Mouse (Mus musculus): ENCODE measurements around the gene Twnk. TPM values are rescaled to one million over a fixed set of nuclear protein-coding genes. Genes with fewer than 3 reads are reported as not detected.

Twnk gene
- polyA plus RNA-seq, 1 experiment from 2014 or later, result 9.4 TPM

DNA sequence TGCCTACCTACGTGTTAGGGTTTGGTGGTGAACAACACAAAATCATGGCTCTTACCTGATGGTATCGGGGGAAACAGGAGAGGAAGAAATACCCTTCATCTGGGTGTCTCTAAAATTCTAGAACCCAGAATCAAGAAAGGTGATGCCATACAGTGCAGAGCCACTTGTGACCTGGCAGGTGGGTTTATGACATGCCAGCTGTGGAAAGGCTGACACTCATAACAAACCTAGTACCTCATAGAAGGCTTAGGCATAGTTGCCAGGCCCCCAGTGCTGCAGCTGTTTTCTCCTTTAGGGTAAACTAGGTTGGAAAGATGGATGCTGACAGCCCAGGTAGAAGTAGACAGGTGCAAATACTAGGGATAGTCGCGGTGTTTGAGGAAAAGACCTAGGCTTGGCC lies 21.0 kb upstream of the Twnk start:
- peaks cover 6% of the 10 kb centered on the region; the same call in 1 of the 2 replicates for H3K4me1 ChIP-seq (replicated peaks; ENCODE audit: control insufficient read depth, insufficient read depth, low read length)
- 94% methylated on average over 4 of the region's 4 CpGs for WGBS
- no peaks in the 10 kb centered on the region for H3K27me3 ChIP-seq (ENCODE audit: control insufficient read depth, insufficient read depth, low read length)
- H3K27ac ChIP-seq, result no peak overlapping the region
- ATAC-seq (ENCODE audit: low FRiP score) (no peak), DNase-seq (ENCODE audit: low spot score) (no peak)
- H3K36me3 ChIP-seq (replicated peaks; ENCODE audit: control insufficient read depth, insufficient read depth), result peaks cover 31% of the 10 kb centered on the region
- H3K9me3 ChIP-seq (ENCODE audit: control insufficient read depth, low read length), result no peaks in the 10 kb centered on the region
- H3K4me2 ChIP-seq (replicated peaks), result no peak overlapping the region
- H3K9ac ChIP-seq, result no peak overlapping the region
- no peak overlapping the region for H3K4me3 ChIP-seq (replicated peaks; ENCODE audit: low read length)

DNA sequence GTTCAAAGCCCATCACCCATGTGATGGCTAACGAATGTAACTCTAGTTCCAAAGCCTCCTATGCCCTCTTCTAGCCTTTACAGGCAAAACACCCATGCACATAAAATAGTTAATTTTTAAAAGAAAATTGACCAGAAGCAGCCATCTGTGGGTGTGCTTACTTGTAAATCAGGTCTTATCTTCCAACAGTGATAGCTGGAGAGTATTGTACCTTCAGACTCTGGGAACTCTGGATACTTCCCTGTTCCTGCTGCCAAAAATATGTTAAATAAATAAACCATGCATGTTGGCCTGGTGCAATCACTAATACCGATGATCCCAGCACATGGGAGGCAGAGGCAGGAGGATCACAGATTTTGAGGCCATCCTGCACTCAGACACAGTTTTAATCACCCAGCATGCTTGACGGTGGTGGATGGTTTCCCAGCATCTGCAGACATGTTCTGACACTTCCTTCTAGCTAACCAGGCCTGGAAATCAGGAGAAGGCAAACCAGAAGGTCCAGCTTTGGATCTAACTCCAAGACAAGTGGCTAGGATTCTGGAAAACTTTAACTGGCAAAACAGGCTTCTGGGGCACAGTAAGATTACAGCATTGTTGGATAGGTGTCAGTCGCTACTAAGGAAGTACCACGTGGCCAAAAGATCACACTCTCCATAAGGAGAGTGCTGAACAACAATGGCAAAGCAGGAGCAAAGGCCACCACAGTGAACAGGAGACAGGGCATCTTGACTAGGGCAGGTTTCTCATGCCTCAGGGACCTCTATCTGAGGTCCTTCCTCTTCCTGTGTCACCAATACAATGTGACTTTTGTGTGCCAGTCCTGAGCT lies 20.1 kb upstream of the Twnk start:
- no peaks in the 10 kb centered on the region for H3K9me3 ChIP-seq (ENCODE audit: control insufficient read depth, low read length)
- ATAC-seq (ENCODE audit: low FRiP score), result no peak
- H3K4me1 ChIP-seq (replicated peaks; ENCODE audit: control insufficient read depth, insufficient read depth, low read length), result peaks cover 14% of the 10 kb centered on the region
- H3K4me3 ChIP-seq (replicated peaks; ENCODE audit: low read length), result no peak overlapping the region
- H3K27ac ChIP-seq, result no peak overlapping the region
- DNase-seq (ENCODE audit: low spot score), result no peak
- H3K27me3 ChIP-seq (ENCODE audit: control insufficient read depth, insufficient read depth, low read length), result no peaks in the 10 kb centered on the region
- H3K36me3 ChIP-seq (replicated peaks; ENCODE audit: control insufficient read depth, insufficient read depth), result peaks cover 22% of the 10 kb centered on the region
- no peak overlapping the region for H3K4me2 ChIP-seq (replicated peaks)
- H3K9ac ChIP-seq, result no peak overlapping the region
- WGBS, result 69% methylated on average over 5 of the region's 5 CpGs

DNA sequence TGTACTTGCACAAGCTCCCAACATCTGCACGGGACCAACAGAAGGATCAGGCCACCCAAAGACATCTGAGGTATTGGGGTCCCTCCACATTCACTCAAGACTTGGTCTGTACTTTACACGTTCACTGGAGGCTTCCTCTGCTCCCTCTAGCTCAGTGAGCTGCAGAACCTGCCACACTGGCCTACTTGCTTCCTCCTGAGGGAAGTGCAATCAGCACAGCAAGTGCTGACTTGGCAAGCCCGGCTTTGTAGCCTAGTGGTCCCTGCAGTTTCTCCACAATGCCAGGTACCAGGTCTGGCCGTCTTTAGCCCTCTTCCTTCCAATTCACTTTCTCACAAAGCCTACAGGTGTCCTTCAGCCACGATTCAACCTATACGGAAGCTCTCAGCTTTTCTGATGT lies 18.5 kb upstream of the Twnk start:
- Histone ChIP-seq H3K27me3 (ENCODE audit: control insufficient read depth, insufficient read depth, low read length) (no peaks in the 10 kb centered on the region), H3K27ac (no peak overlapping the region), H3K4me1 (replicated peaks; ENCODE audit: control insufficient read depth, insufficient read depth, low read length) (peaks cover 29% of the 10 kb centered on the region), H3K36me3 (replicated peaks; ENCODE audit: control insufficient read depth, insufficient read depth) (peaks cover 9% of the 10 kb centered on the region), H3K9ac (no peak overlapping the region), H3K4me3 (replicated peaks; ENCODE audit: low read length) (no peak overlapping the region), H3K4me2 (replicated peaks) (no peak overlapping the region), H3K9me3 (ENCODE audit: control insufficient read depth, low read length) (no peaks in the 10 kb centered on the region)
- DNase-seq (ENCODE audit: low spot score), result no peak
- WGBS, result 68% methylated on average over 6 of the region's 6 CpGs
- no peak for ATAC-seq (ENCODE audit: low FRiP score)

DNA sequence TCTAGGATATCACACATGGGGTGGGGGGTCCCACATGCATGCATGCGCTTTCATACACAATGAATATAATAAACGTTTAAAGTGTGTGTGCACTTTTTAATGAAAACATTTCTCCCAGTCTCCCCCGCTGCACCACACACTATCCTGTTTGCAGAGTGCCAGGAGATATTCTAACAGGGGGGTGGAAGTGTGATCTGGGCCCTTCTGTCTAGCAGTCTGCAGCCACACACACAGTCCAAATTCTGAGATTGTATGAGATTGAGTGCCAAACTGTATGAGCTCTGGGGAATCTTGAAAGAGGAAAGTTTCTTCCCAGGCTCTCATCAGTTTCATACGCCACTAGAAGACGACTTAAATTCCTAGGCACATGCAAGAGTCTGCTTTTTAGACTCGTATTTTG lies 17.6 kb upstream of the Twnk start:
- Histone ChIP-seq H3K4me2 (replicated peaks) (0 out of 2 replicates have a peak overlapping the region, but pooled peaks have one; percentile 80), H3K9ac (no peak overlapping the region; the same call in 1 of the 2 replicates), H3K27me3 (ENCODE audit: control insufficient read depth, insufficient read depth, low read length) (no peaks in the 10 kb centered on the region), H3K36me3 (replicated peaks; ENCODE audit: control insufficient read depth, insufficient read depth) (peaks cover 12% of the 10 kb centered on the region; the same call in 1 of the 2 replicates), H3K9me3 (ENCODE audit: control insufficient read depth, low read length) (no peaks in the 10 kb centered on the region), H3K27ac (peak overlapping the region; percentile 72; the same call in 1 of the 2 replicates), H3K4me3 (replicated peaks; ENCODE audit: low read length) (no peak overlapping the region), H3K4me1 (replicated peaks; ENCODE audit: control insufficient read depth, insufficient read depth, low read length) (peaks cover 29% of the 10 kb centered on the region)
- no peak for DNase-seq (ENCODE audit: low spot score)
- ATAC-seq (ENCODE audit: low FRiP score), result no peak
- WGBS, result 65% methylated on average over 6 of the region's 6 CpGs

DNA sequence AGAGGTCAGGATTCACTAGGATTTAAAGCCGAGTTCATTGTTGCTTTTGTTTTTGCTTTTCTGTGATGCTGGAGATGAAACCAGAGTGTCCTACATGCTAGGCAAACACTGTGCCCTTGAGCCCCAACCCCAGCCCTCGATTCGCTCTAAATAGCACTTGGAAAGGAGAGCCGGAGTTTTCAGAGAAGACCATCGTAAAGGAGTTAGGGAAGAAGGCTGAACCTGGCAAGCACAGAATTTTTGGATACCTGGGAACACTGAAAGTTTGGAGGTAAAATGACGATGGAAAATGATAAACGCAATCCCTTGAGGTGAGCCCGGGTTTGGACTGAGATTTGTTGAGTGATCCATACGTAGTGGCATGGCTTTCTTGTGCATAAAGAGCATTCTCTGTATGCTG lies 17.1 kb upstream of the Twnk start:
- H3K36me3 ChIP-seq (replicated peaks; ENCODE audit: control insufficient read depth, insufficient read depth), result peaks cover 15% of the 10 kb centered on the region
- peak overlapping the region; percentile 72 for H3K27ac ChIP-seq
- peak overlapping the region; percentile 87 for H3K9ac ChIP-seq
- 28% methylated on average over 9 of the region's 9 CpGs for WGBS
- peaks cover 29% of the 10 kb centered on the region for H3K4me1 ChIP-seq (replicated peaks; ENCODE audit: control insufficient read depth, insufficient read depth, low read length)
- H3K27me3 ChIP-seq (ENCODE audit: control insufficient read depth, insufficient read depth, low read length), result no peaks in the 10 kb centered on the region
- ATAC-seq (ENCODE audit: low FRiP score) (no peak), DNase-seq (ENCODE audit: low spot score) (no peak)
- no peaks in the 10 kb centered on the region for H3K9me3 ChIP-seq (ENCODE audit: control insufficient read depth, low read length)
- peak overlapping the region; percentile 77 for H3K4me3 ChIP-seq (replicated peaks; ENCODE audit: low read length)
- H3K4me2 ChIP-seq (replicated peaks), result peak overlapping the region; percentile 80

DNA sequence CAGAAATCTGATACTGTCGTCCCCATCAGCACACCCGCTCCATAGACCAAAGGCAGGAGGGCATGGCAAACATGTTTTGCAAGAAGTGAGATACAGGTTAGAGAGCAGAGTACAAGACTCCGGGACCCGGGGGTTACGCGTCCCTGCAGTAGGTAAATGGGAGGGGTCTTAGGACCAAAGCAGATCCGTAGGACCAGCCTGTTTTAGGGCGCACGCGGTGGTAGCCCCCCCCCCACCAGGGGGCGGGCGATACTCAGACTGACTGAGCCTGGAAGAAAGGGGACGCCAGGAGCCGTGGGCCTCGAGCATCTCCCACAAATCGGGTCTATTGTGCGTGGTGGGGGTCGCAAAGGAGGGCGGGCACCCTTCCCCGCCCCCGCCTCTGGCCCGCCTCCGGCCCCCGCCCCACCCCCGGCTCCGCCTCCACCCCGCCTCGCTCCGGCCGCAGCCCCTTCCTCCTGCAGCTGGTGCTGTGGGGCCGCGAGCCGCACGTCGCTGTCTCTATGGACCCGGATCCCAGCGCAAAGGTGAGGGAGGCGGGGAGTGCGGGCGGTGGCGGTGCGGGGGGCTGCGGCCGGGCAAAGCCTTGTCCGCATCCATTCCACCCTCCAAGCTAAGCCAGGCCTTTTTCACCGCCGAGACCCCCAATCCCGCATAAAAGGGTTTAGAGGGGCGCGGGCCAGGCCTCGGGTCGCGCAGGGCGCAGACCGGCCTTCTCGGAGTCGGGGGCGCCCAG lies 16.5 kb upstream of the Twnk start, which contains the start of gene Sema4g:
Gene Sema4g, plus strand, starts transcription at position 271 of the 736 bp plus-strand sequence.
- peak within 1 kb of the TSS; percentile 80 for H3K4me2 ChIP-seq (replicated peaks)
- no peaks in the 10 kb centered on the region for H3K9me3 ChIP-seq (ENCODE audit: control insufficient read depth, low read length)
- ATAC-seq (ENCODE audit: low FRiP score), result peak; percentile 85
- WGBS, result under 1% methylated on average over 44 of the region's 58 CpGs
- H3K27me3 ChIP-seq (ENCODE audit: control insufficient read depth, insufficient read depth, low read length), result no peaks in the 10 kb centered on the region
- H3K4me1 ChIP-seq (replicated peaks; ENCODE audit: control insufficient read depth, insufficient read depth, low read length), result peaks cover 29% of the 10 kb centered on the region
- peak; percentile 73 for DNase-seq (ENCODE audit: low spot score)
- peak within 1 kb of the TSS; percentile 77 for H3K4me3 ChIP-seq (replicated peaks; ENCODE audit: low read length)
- H3K9ac ChIP-seq, result peak within 1 kb of the TSS; percentile 87
- peaks cover 21% of the 10 kb centered on the region for H3K36me3 ChIP-seq (replicated peaks; ENCODE audit: control insufficient read depth, insufficient read depth)
- peak within 1 kb of the TSS; percentile 72 for H3K27ac ChIP-seq

DNA sequence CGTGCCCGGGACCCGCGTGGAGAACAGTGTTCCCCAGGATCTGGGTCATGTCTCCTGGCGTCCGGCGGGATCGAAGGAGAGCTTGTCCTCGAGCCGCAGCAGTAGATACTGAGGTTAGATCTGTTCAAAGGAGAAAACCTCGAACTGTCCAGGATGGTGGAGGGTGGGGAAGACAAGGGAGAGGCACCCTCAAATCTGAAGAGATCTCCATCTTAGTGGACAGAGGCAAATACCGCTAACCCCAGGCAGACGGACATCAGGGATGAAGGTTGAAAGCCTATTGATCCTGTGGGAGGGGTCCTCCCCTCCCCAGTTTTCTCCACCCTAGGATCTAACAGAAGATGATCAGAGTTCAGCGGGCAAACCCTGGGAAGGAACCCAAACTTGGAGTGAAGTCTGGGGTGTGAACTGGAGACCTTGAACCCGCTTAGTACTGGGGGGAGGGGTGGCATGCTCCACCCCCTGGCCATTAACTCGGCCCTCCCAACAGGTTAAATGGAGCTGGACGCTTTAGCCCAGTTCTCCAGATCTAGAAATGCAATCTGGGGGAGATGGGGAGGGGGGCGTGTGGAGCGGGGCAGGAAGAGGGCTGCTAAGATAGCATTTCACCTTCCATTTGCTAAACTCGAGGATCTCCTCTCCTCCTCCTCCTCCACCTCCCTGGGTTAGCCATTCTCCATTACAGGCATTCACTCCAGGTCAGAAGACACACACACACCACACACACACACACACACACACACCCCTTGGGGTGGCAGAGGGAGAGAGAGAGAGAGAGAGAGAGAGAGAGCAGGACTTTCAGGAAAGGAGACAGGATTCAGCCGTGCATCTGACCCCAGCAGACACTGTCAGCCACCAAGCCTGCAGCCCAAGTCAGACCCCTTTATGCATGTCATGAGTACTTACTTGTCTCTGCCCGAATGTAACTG lies 15.6 kb upstream of the Twnk start:
- H3K27me3 ChIP-seq (ENCODE audit: control insufficient read depth, insufficient read depth, low read length), result no peaks in the 10 kb centered on the region
- DNase-seq (ENCODE audit: low spot score) (no peak), ATAC-seq (ENCODE audit: low FRiP score) (peak; percentile 22)
- peak overlapping the region; percentile 87 for H3K9ac ChIP-seq
- peak overlapping the region; percentile 80 for H3K4me2 ChIP-seq (replicated peaks)
- H3K9me3 ChIP-seq (ENCODE audit: control insufficient read depth, low read length), result no peaks in the 10 kb centered on the region
- WGBS, result 3% methylated on average over 22 of the region's 22 CpGs
- peak overlapping the region; percentile 77 for H3K4me3 ChIP-seq (replicated peaks; ENCODE audit: low read length)
- peak overlapping the region; percentile 72 for H3K27ac ChIP-seq
- peaks cover 29% of the 10 kb centered on the region for H3K36me3 ChIP-seq (replicated peaks; ENCODE audit: control insufficient read depth, insufficient read depth)
- peaks cover 29% of the 10 kb centered on the region for H3K4me1 ChIP-seq (replicated peaks; ENCODE audit: control insufficient read depth, insufficient read depth, low read length)

DNA sequence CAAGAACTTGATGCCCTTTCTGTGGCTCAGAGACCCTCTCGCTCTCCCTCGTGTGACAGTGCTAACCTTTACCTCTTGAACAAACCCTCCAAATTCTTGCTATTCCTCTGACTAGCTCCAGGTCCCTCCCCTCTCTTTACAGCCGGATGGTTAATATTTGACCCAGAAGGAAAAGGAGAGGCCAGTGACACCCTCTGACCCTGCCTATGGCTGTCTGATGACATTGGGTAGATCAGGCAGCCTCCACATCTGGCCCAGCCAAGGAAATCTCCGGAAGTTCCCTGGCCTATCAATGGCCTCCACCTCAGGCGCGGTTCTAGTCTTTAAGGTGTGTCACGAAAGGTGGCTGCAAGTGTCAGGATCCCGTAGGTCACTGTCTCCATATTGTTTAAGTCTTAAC lies 14.4 kb upstream of the Twnk start:
- Histone ChIP-seq H3K27ac (no peak overlapping the region), H3K36me3 (replicated peaks; ENCODE audit: control insufficient read depth, insufficient read depth) (peaks cover 35% of the 10 kb centered on the region), H3K4me2 (replicated peaks) (peak overlapping the region; percentile 80), H3K9ac (peak overlapping the region; percentile 87), H3K27me3 (ENCODE audit: control insufficient read depth, insufficient read depth, low read length) (no peaks in the 10 kb centered on the region), H3K4me1 (replicated peaks; ENCODE audit: control insufficient read depth, insufficient read depth, low read length) (peaks cover 29% of the 10 kb centered on the region), H3K9me3 (ENCODE audit: control insufficient read depth, low read length) (no peaks in the 10 kb centered on the region), H3K4me3 (replicated peaks; ENCODE audit: low read length) (peak overlapping the region; percentile 77; the same call in 1 of the 2 replicates)
- 81% methylated on average over 8 of the region's 8 CpGs for WGBS
- DNase-seq (ENCODE audit: low spot score) (no peak), ATAC-seq (ENCODE audit: low FRiP score) (no peak)

Data from hindbrain, embryonic 14.5 days (tissue).